Mouse (Mus musculus) ES-Bruce4 (cell line): Measurements from ENCODE around the gene Krtcap2. TPM values are rescaled to one million over a fixed set of nuclear protein-coding genes. Genes with fewer than 3 reads are reported as not detected.

Source experiments
- H3K27ac ChIP-seq: 2 replicates; pipeline ENCODE4 v1.5.1; 2012; ENCODE audit warnings: low read length, inconsistent platforms; ENCODE audit not compliant: insufficient read depth
- H3K27me3 ChIP-seq: 2 replicates; pipeline ENCODE4 v1.6.1; 2012; ENCODE audit warnings: mild to moderate bottlenecking, low read length, inconsistent platforms; ENCODE audit not compliant: control insufficient read depth, poor library complexity, insufficient read depth, severe bottlenecking
- H3K36me3 ChIP-seq: 2 replicates; pipeline ENCODE4 v1.6.1; 2012; ENCODE audit warnings: inconsistent platforms, mild to moderate bottlenecking, low read length, moderate library complexity; ENCODE audit not compliant: control insufficient read depth, poor library complexity, insufficient read depth, severe bottlenecking
- H3K4me1 ChIP-seq: one replicate; pipeline ENCODE4 v1.8.1; 2011; ENCODE audit warnings: low read length; ENCODE audit not compliant: control insufficient read depth, insufficient read depth
- H3K4me3 ChIP-seq: 2 replicates; pipeline ENCODE4 v1.5.1; 2011; ENCODE audit warnings: low read depth, mild to moderate bottlenecking, low read length
- H3K9ac ChIP-seq: 2 replicates; pipeline ENCODE4 v1.6.1; 2012; ENCODE audit warnings: low read depth, mild to moderate bottlenecking, inconsistent platforms; ENCODE audit not compliant: poor library complexity, severe bottlenecking
- H3K9me3 ChIP-seq: replicated peaks from 2 replicates; pipeline ENCODE4 v1.6.1; 2012; ENCODE audit warnings: mild to moderate bottlenecking, low read length, inconsistent platforms; ENCODE audit not compliant: control insufficient read depth, poor library complexity, insufficient read depth, severe bottlenecking
- CTCF ChIP-seq: IDR thresholded peaks from one replicate; pipeline ENCODE4 v1.8.1; 2011; ENCODE audit warnings: low read depth, low read length
- EP300 ChIP-seq: IDR thresholded peaks from 2 replicates; pipeline ENCODE4 v1.6.1; 2011; ENCODE audit warnings: low read depth, low read length; ENCODE audit not compliant: insufficient read depth
- POLR2A ChIP-seq: IDR thresholded peaks from one replicate; pipeline ENCODE4 v1.8.1; 2011; ENCODE audit warnings: low read length; ENCODE audit not compliant: insufficient read depth
- polyA plus RNA-seq: library from polyadenylated mRNA; stranded (reverse); fragments of >200 nt; gene quantifications from 2 replicates; pipeline ENCODE4 v1.2.4, GENCODE M21; 2011; ENCODE audit warnings: low read depth; ENCODE audit not compliant: missing spikeins, insufficient read depth, insufficient read length

Krtcap2 gene
- polyA plus RNA-seq, 1 experiment = 163 TPM

GRCm38 (mm10) chr3:89270891-89271290, 25.1 kb downstream of the Krtcap2 start:
- no peak overlapping the region for H3K4me3 ChIP-seq
- H3K27ac ChIP-seq = no peak overlapping the region
- peaks cover 3% of the 10 kb centered on the region for H3K4me1 ChIP-seq
- no peaks in the 10 kb centered on the region for H3K27me3 ChIP-seq
- no peaks in the 10 kb centered on the region for H3K9me3 ChIP-seq
- peak overlapping the region; percentile 53 for H3K9ac ChIP-seq
- H3K36me3 ChIP-seq = no peaks in the 10 kb centered on the region
- TF ChIP-seq POLR2A (no peak), CTCF (no peak), EP300 (no peak)

- Histone ChIP-seq H3K36me3 (no peaks in the 10 kb centered on the region), H3K9ac (no peak overlapping the region), H3K4me3 (no peak overlapping the region), H3K9me3 (no peaks in the 10 kb centered on the region), H3K27ac (no peak overlapping the region), H3K27me3 (no peaks in the 10 kb centered on the region), H3K4me1 (peaks cover 3% of the 10 kb centered on the region)
- TF ChIP-seq EP300 (no peak), POLR2A (no peak), CTCF (no peak)
Observed at GRCm38 (mm10) chr3:89271760-89272159, 26.0 kb downstream of the Krtcap2 start.

- Histone ChIP-seq H3K9ac (no peak overlapping the region), H3K9me3 (no peaks in the 10 kb centered on the region), H3K4me3 (no peak overlapping the region), H3K27me3 (no peaks in the 10 kb centered on the region), H3K36me3 (no peaks in the 10 kb centered on the region), H3K4me1 (peaks cover 3% of the 10 kb centered on the region), H3K27ac (no peak overlapping the region)
- no peak for TF ChIP-seq EP300
- TF ChIP-seq POLR2A = no peak
- no peak for TF ChIP-seq CTCF
Observed at GRCm38 (mm10) chr3:89276061-89276460, 30.3 kb downstream of the Krtcap2 start.

GRCm38 (mm10) chr3:89277281-89278021, 31.7 kb downstream of the Krtcap2 start:
- peaks cover under 1% of the 10 kb centered on the region for H3K4me1 ChIP-seq
- no peak overlapping the region for H3K4me3 ChIP-seq
- no peaks in the 10 kb centered on the region for H3K9me3 ChIP-seq
- H3K36me3 ChIP-seq = no peaks in the 10 kb centered on the region
- no peak overlapping the region for H3K27ac ChIP-seq
- TF ChIP-seq CTCF (no peak), EP300 (no peak), POLR2A (no peak)
- H3K9ac ChIP-seq = no peak overlapping the region
- H3K27me3 ChIP-seq = no peaks in the 10 kb centered on the region

GRCm38 (mm10) chr3:89278107-89278506, 32.3 kb downstream of the Krtcap2 start:
- Histone ChIP-seq H3K9ac (no peak overlapping the region), H3K9me3 (no peaks in the 10 kb centered on the region), H3K27ac (no peak overlapping the region), H3K27me3 (no peaks in the 10 kb centered on the region), H3K4me3 (no peak overlapping the region), H3K4me1 (no peaks in the 10 kb centered on the region), H3K36me3 (no peaks in the 10 kb centered on the region)
- TF ChIP-seq CTCF = no peak
- TF ChIP-seq EP300 = no peak
- no peak for TF ChIP-seq POLR2A

- H3K9ac ChIP-seq = peak overlapping the region; percentile 77
- peak overlapping the region; percentile 71 for H3K4me3 ChIP-seq
- no peak overlapping the region for H3K27ac ChIP-seq
- no peaks in the 10 kb centered on the region for H3K9me3 ChIP-seq
- TF ChIP-seq EP300 (no peak), POLR2A (no peak), CTCF (no peak)
- H3K4me1 ChIP-seq = no peaks in the 10 kb centered on the region
- H3K36me3 ChIP-seq = no peaks in the 10 kb centered on the region
- no peaks in the 10 kb centered on the region for H3K27me3 ChIP-seq
Observed at GRCm38 (mm10) chr3:89278643-89279042, 32.9 kb downstream of the Krtcap2 start.
